Mouse (Mus musculus): ENCODE data around the gene Bphl. TPM values are rescaled to one million over a fixed set of nuclear protein-coding genes. Genes with fewer than 3 reads are reported as not detected.
"Not testable (repeated sequence)": the region's sequence is repeated elsewhere in the genome, so short reads cannot be mapped to it uniquely, and the experiment has no call there.

Gene Bphl
- polyA plus RNA-seq, 1 experiment, result 0.17 TPM

- Histone ChIP-seq H3K4me3 (replicated peaks) (peak overlapping the region; percentile 87), H3K4me1 (ENCODE audit: control insufficient read depth) (peaks cover 22% of the 10 kb centered on the region), H3K36me3 (ENCODE audit: control insufficient read depth) (peaks cover 24% of the 10 kb centered on the region), H3K27me3 (ENCODE audit: control insufficient read depth) (peaks cover 14% of the 10 kb centered on the region), H3K9me3 (ENCODE audit: control insufficient read depth, low read length) (no peaks in the 10 kb centered on the region)
- TF ChIP-seq GATA1 (IDR thresholded peaks at IDR 0.05; ENCODE audit: low read length) (no peak), TAL1 (IDR thresholded peaks at IDR 0.05; ENCODE audit: low read length) (no peak)
Observed at GRCm38 (mm10) chr13:34078500-34079280, 41.3 kb downstream of the Bphl start.

GRCm38 (mm10) chr13:34079801-34080200 lies 42.4 kb downstream of the Bphl start:
- TF ChIP-seq GATA1 (IDR thresholded peaks at IDR 0.05; ENCODE audit: low read length), result no peak
- H3K4me3 ChIP-seq (replicated peaks), result no peak overlapping the region
- no peaks in the 10 kb centered on the region for H3K9me3 ChIP-seq (ENCODE audit: control insufficient read depth, low read length)

GRCm38 (mm10) chr13:34081926-34082325 lies 44.5 kb downstream of the Bphl start:
- peaks cover 16% of the 10 kb centered on the region for H3K4me1 ChIP-seq (ENCODE audit: control insufficient read depth)
- peaks cover 14% of the 10 kb centered on the region for H3K27me3 ChIP-seq (ENCODE audit: control insufficient read depth)
- H3K4me3 ChIP-seq (replicated peaks), result no peak overlapping the region
- H3K9me3 ChIP-seq (ENCODE audit: control insufficient read depth, low read length), result no peaks in the 10 kb centered on the region
- no peaks in the 10 kb centered on the region for H3K36me3 ChIP-seq (ENCODE audit: control insufficient read depth)
- TF ChIP-seq TAL1 (IDR thresholded peaks at IDR 0.05; ENCODE audit: low read length) (no peak), GATA1 (IDR thresholded peaks at IDR 0.05; ENCODE audit: low read length) (no peak)

More at GRCm38 (mm10) chr13:34079801-34080200, 42.4 kb downstream of the Bphl start:
- H3K36me3 ChIP-seq (ENCODE audit: control insufficient read depth), result peaks cover 18% of the 10 kb centered on the region
- H3K27me3 ChIP-seq (ENCODE audit: control insufficient read depth), result peaks cover 14% of the 10 kb centered on the region
- peaks cover 22% of the 10 kb centered on the region for H3K4me1 ChIP-seq (ENCODE audit: control insufficient read depth)

GRCm38 (mm10) chr13:34084026-34084750 lies 46.8 kb downstream of the Bphl start:
- TF ChIP-seq GATA1 (IDR thresholded peaks at IDR 0.05; ENCODE audit: low read length), result no peak
- no peak for TF ChIP-seq TAL1 (IDR thresholded peaks at IDR 0.05; ENCODE audit: low read length)
- no peaks in the 10 kb centered on the region for H3K9me3 ChIP-seq (ENCODE audit: control insufficient read depth, low read length)

GRCm38 (mm10) chr13:34087052-34087812 lies 49.8 kb downstream of the Bphl start:
- no peaks in the 10 kb centered on the region for H3K27me3 ChIP-seq (ENCODE audit: control insufficient read depth)
- TF ChIP-seq TAL1 (IDR thresholded peaks at IDR 0.05; ENCODE audit: low read length) (no peak), GATA1 (IDR thresholded peaks at IDR 0.05; ENCODE audit: low read length) (no peak)
- H3K4me3 ChIP-seq (replicated peaks), result no peak overlapping the region
- no peaks in the 10 kb centered on the region for H3K9me3 ChIP-seq (ENCODE audit: control insufficient read depth, low read length)
- H3K4me1 ChIP-seq (ENCODE audit: control insufficient read depth), result no peaks in the 10 kb centered on the region
- no peaks in the 10 kb centered on the region for H3K36me3 ChIP-seq (ENCODE audit: control insufficient read depth)

More at GRCm38 (mm10) chr13:34084026-34084750, 46.8 kb downstream of the Bphl start:
- Histone ChIP-seq H3K27me3 (ENCODE audit: control insufficient read depth) (peaks cover 6% of the 10 kb centered on the region; the same call in 1 of the 2 replicates), H3K36me3 (ENCODE audit: control insufficient read depth) (no peaks in the 10 kb centered on the region), H3K4me3 (replicated peaks) (no peak overlapping the region), H3K4me1 (ENCODE audit: control insufficient read depth) (no peaks in the 10 kb centered on the region)

- not testable (repeated sequence) for H3K9me3 ChIP-seq (ENCODE audit: control insufficient read depth, low read length); H3K36me3 ChIP-seq (ENCODE audit: control insufficient read depth); H3K4me1 ChIP-seq (ENCODE audit: control insufficient read depth); H3K4me3 ChIP-seq (replicated peaks); H3K27me3 ChIP-seq (ENCODE audit: control insufficient read depth)
Observed at GRCm38 (mm10) chr13:34088201-34088649, 50.8 kb downstream of the Bphl start.

GRCm38 (mm10) chr13:34088871-34089288 lies 51.5 kb downstream of the Bphl start:
- no peaks in the 10 kb centered on the region for H3K4me1 ChIP-seq (ENCODE audit: control insufficient read depth)
- H3K4me3 ChIP-seq (replicated peaks), result no peak overlapping the region
- H3K27me3 ChIP-seq (ENCODE audit: control insufficient read depth), result no peaks in the 10 kb centered on the region
- no peaks in the 10 kb centered on the region for H3K36me3 ChIP-seq (ENCODE audit: control insufficient read depth)
- TF ChIP-seq TAL1 (IDR thresholded peaks at IDR 0.05; ENCODE audit: low read length) (no peak), GATA1 (IDR thresholded peaks at IDR 0.05; ENCODE audit: low read length) (no peak)
- H3K9me3 ChIP-seq (ENCODE audit: control insufficient read depth, low read length), result no peaks in the 10 kb centered on the region

- TF ChIP-seq GATA1 (IDR thresholded peaks at IDR 0.05; ENCODE audit: low read length), result no peak
- no peak for TF ChIP-seq TAL1 (IDR thresholded peaks at IDR 0.05; ENCODE audit: low read length)
- H3K27me3 ChIP-seq (ENCODE audit: control insufficient read depth), result no peaks in the 10 kb centered on the region
- H3K4me1 ChIP-seq (ENCODE audit: control insufficient read depth), result no peaks in the 10 kb centered on the region
- no peaks in the 10 kb centered on the region for H3K9me3 ChIP-seq (ENCODE audit: control insufficient read depth, low read length)
- H3K4me3 ChIP-seq (replicated peaks), result no peak overlapping the region
- no peaks in the 10 kb centered on the region for H3K36me3 ChIP-seq (ENCODE audit: control insufficient read depth)
Observed at GRCm38 (mm10) chr13:34089358-34089757, 52.0 kb downstream of the Bphl start.

Data from erythroblast, embryonic 14.5 days (primary cell).